Mouse (Mus musculus) CH12.LX (cell line): ENCODE data around the gene G3bp2. TPM values are rescaled to one million over a fixed set of nuclear protein-coding genes. Genes with fewer than 3 reads are reported as not detected.

Experiments
- DNase-seq: peaks from one replicate; pipeline ENCODE4 v3.0.0-alpha.2; 2013; ENCODE audit errors: extremely low read depth
- H3K27ac ChIP-seq: 2 replicates; pipeline ENCODE4 v1.5.1; 2012; ENCODE audit warnings: low read depth, mild to moderate bottlenecking, control low read depth, moderate library complexity; ENCODE audit not compliant: insufficient read depth
- H3K27me3 ChIP-seq: replicated peaks from 2 replicates; pipeline ENCODE3; 2012; ENCODE audit warnings: inconsistent platforms
- H3K36me3 ChIP-seq, 2 experiments: replicated peaks in 1 of 2; 2 replicates each; pipeline versions ENCODE3 to v1.6.1; 2012; ENCODE audit warnings: inconsistent platforms in 1 of 2, low read length in 1 of 2, mild to moderate bottlenecking in 1 of 2, mixed read lengths in 1 of 2, moderate library complexity in 1 of 2; ENCODE audit not compliant: control insufficient read depth in 1 of 2, insufficient read depth in 1 of 2
- H3K4me1 ChIP-seq, 2 experiments: 2 replicates each; pipeline ENCODE4 v1.6.1; 2012; ENCODE audit warnings: inconsistent platforms in 1 of 2, moderate library complexity in 1 of 2; ENCODE audit not compliant: insufficient read depth in 2 of 2, control insufficient read depth in 1 of 2
- H3K4me2 ChIP-seq: 2 replicates; pipeline ENCODE4 v1.6.1; 2012; ENCODE audit warnings: low read depth, mild to moderate bottlenecking, control low read depth; ENCODE audit not compliant: poor library complexity, insufficient read depth, severe bottlenecking
- H3K4me3 ChIP-seq, 3 experiments: fragments of 150-350 bp in 1 of 3; sonication (generic) in 1 of 3; replicated peaks in 1 of 3; 2 replicates each; pipeline versions ENCODE3 to v1.5.1; 2011 to 2012; ENCODE audit warnings: low read depth in 2 of 3, low read length in 2 of 3, mild to moderate bottlenecking in 2 of 3, moderate library complexity in 2 of 3, control low read depth in 1 of 3, improper control_type of control experiment in 1 of 3, inconsistent platforms in 1 of 3, mixed read lengths in 1 of 3; ENCODE audit not compliant: poor library complexity in 1 of 3
- H3K79me2 ChIP-seq: replicated peaks from 2 replicates; pipeline ENCODE4 v1.6.1; 2012; ENCODE audit warnings: mild to moderate bottlenecking, moderate library complexity; ENCODE audit not compliant: control insufficient read depth, poor library complexity, insufficient read depth, severe bottlenecking; ENCODE audit errors: extremely low read depth
- H3K9ac ChIP-seq: 2 replicates; pipeline ENCODE4 v1.6.1; 2012; ENCODE audit warnings: low read depth, mild to moderate bottlenecking, control low read depth, moderate library complexity; ENCODE audit not compliant: insufficient read depth
- H3K9me3 ChIP-seq: replicated peaks from 2 replicates; pipeline ENCODE3; 2012; ENCODE audit warnings: low read length, inconsistent platforms, mixed read lengths
- CHD1 ChIP-seq: IDR thresholded peaks from 2 replicates; pipeline ENCODE4 v1.6.1; 2012; ENCODE audit warnings: low read depth, low read length, improper control_type of control experiment, inconsistent platforms
- E2F4 ChIP-seq: IDR thresholded peaks from 2 replicates; pipeline ENCODE4 v1.6.1; 2011; ENCODE audit warnings: low read depth, low read length, improper control_type of control experiment; ENCODE audit not compliant: insufficient replicate concordance
- ELF1 ChIP-seq: IDR thresholded peaks from 2 replicates; pipeline ENCODE4 v1.6.1; 2014; ENCODE audit warnings: low read depth, mild to moderate bottlenecking, inconsistent platforms, low read length, improper control_type of control experiment
- EP300 ChIP-seq: IDR thresholded peaks from 2 replicates; pipeline ENCODE4 v1.6.1; 2011; ENCODE audit warnings: low read length, improper control_type of control experiment
- GABPA ChIP-seq: IDR thresholded peaks from 2 replicates; pipeline ENCODE4 v1.6.1; 2012; ENCODE audit warnings: low read depth, low read length, improper control_type of control experiment, inconsistent platforms; ENCODE audit not compliant: insufficient replicate concordance
- IRF4 ChIP-seq: IDR thresholded peaks from 2 replicates; pipeline ENCODE4 v1.6.1; 2014; ENCODE audit warnings: low read depth, mild to moderate bottlenecking, inconsistent platforms, low read length, improper control_type of control experiment
- JUN ChIP-seq: IDR thresholded peaks from 2 replicates; pipeline ENCODE4 v1.6.1; 2011; ENCODE audit warnings: low read depth, mild to moderate bottlenecking, low read length, improper control_type of control experiment, moderate library complexity; ENCODE audit not compliant: insufficient read depth
- MAFK ChIP-seq: IDR thresholded peaks from 2 replicates; pipeline ENCODE4 v1.6.1; 2011; ENCODE audit warnings: low read length, improper control_type of control experiment; ENCODE audit not compliant: insufficient replicate concordance
- MAX ChIP-seq: IDR thresholded peaks from 2 replicates; pipeline ENCODE4 v1.6.1; 2011; ENCODE audit warnings: low read length, improper control_type of control experiment
- MEF2A ChIP-seq: IDR thresholded peaks from 2 replicates; pipeline ENCODE4 v1.6.1; 2014; ENCODE audit warnings: low read depth, mild to moderate bottlenecking, inconsistent platforms, low read length, improper control_type of control experiment, borderline replicate concordance
- MYC ChIP-seq: IDR thresholded peaks from 2 replicates; pipeline ENCODE4 v1.6.1; 2011; ENCODE audit warnings: low read depth, mild to moderate bottlenecking, improper control_type of control experiment, low read length
- NRF1 ChIP-seq: IDR thresholded peaks from 2 replicates; pipeline ENCODE4 v1.6.1; 2014; ENCODE audit warnings: low read depth, mild to moderate bottlenecking, inconsistent platforms, low read length, improper control_type of control experiment, moderate library complexity
- PAX5 ChIP-seq: IDR thresholded peaks from 2 replicates; pipeline ENCODE4 v1.6.1; 2012; ENCODE audit warnings: low read length, inconsistent platforms, mixed read lengths
- RAD21 ChIP-seq: IDR thresholded peaks from 2 replicates; pipeline ENCODE4 v1.6.1; 2011; ENCODE audit warnings: low read depth, mild to moderate bottlenecking, low read length, improper control_type of control experiment, moderate library complexity
- SIN3A ChIP-seq: IDR thresholded peaks from 2 replicates; pipeline ENCODE4 v1.6.1; 2012; ENCODE audit warnings: low read length, improper control_type of control experiment, inconsistent platforms
- SMC3 ChIP-seq: IDR thresholded peaks from 2 replicates; pipeline ENCODE4 v1.6.1; 2011; ENCODE audit warnings: low read depth, low read length, improper control_type of control experiment
- TBP ChIP-seq: conservative IDR thresholded peaks from 2 replicates; pipeline ENCODE4 v1.6.1; 2011; ENCODE audit warnings: low read depth, low read length, improper control_type of control experiment
- TCF12 ChIP-seq: IDR thresholded peaks from 2 replicates; pipeline ENCODE4 v1.6.1; 2014; ENCODE audit warnings: low read depth, mild to moderate bottlenecking, inconsistent platforms, low read length, improper control_type of control experiment
- ZKSCAN1 ChIP-seq: IDR thresholded peaks from 2 replicates; pipeline ENCODE4 v1.6.1; 2012; ENCODE audit warnings: low read depth, inconsistent platforms, low read length, improper control_type of control experiment, borderline replicate concordance
- ZNF384 ChIP-seq: IDR thresholded peaks from 2 replicates; pipeline ENCODE4 v1.6.1; 2012; ENCODE audit warnings: low read depth, low read length, improper control_type of control experiment, inconsistent platforms
- dilution Hi-C: fragments of 300-500 bp; cut with MboI; formaldehyde crosslinking; loops from 2 replicates; pipeline ENCODE4 v1.14.3; 2020; ENCODE audit warnings: low sequenced_read_pairs; ENCODE audit not compliant: extremely low pct_unique_long_range_greater_than_20kb, extremely low pct_ligation_motif_present
- in situ Hi-C: fragments of 300-500 bp; cut with MboI; formaldehyde crosslinking; loops from 3 replicates; pipeline ENCODE4 v1.14.3; 2019; ENCODE audit warnings: low sequenced_read_pairs, low pct_ligation_motif_present, low pct_unique_long_range_greater_than_20kb, mixed read lengths
- polyA plus RNA-seq: library from polyadenylated mRNA; unstranded; fragments of >175 nt; gene quantifications from 2 replicates; pipeline ENCODE4 v1.2.1, GENCODE M21; 2012; ENCODE audit warnings: low read depth; ENCODE audit not compliant: insufficient read length
- total RNA-seq, 2 experiments: library from RNA; depleted of rRNA; stranded (reverse); fragments of 300-350 nt in 1 of 2; fragments of >200 nt in 1 of 2; gene quantifications; 2 replicates each; pipeline ENCODE4 v1.2.3; 2012 to 2014

Gene G3bp2
- total and polyA plus RNA-seq, 3 experiments: 38.8 to 114 (median 99.7) TPM

- no peak overlapping the region for H3K4me3 ChIP-seq
- TF ChIP-seq RAD21 (no peak), PAX5 (no peak), MAX (no peak)
- TF ChIP-seq, all 38 proteins: peak for 0
- H3K27me3 ChIP-seq: no peaks in the 10 kb centered on the region
Measured at GRCm38 (mm10) chr5:92110818-92111355, 27.4 kb upstream of the G3bp2 start.

GRCm38 (mm10) chr5:92107282-92107681 is 23.8 kb upstream of the G3bp2 start:
- Histone ChIP-seq H3K9me3 (no peaks in the 10 kb centered on the region), H3K4me3 (no peak overlapping the region), H3K36me3 (no peaks in the 10 kb centered on the region), H3K27me3 (no peaks in the 10 kb centered on the region), H3K27ac (no peak overlapping the region), H3K9ac (no peak overlapping the region), H3K4me1 (peaks cover 3 to 16% of the 10 kb centered on the region in 2 experiments; a peak in 3 of 4 replicates), H3K4me2 (no peak overlapping the region), H3K79me2 (no peaks in the 10 kb centered on the region)
- no peak for DNase-seq
- in situ Hi-C loops (no loop called here), dilution Hi-C loops (no loop called here)
- TF ChIP-seq CHD1 (no peak), ELF1 (no peak), ZKSCAN1 (no peak), SMC3 (no peak), PAX5 (no peak), MAX (no peak), TBP (no peak), EP300 (no peak), GABPA (no peak), ZNF384 (no peak), NRF1 (no peak), IRF4 (no peak), MEF2A (no peak), E2F4 (no peak), SIN3A (no peak), MAFK (no peak), TCF12 (no peak), MYC (no peak), JUN (no peak)

More at GRCm38 (mm10) chr5:92110818-92111355, 27.4 kb upstream of the G3bp2 start:
- peaks cover 3 to 10% of the 10 kb centered on the region in 2 experiments; a peak in 3 of 4 replicates for H3K4me1 ChIP-seq
- no peaks in the 10 kb centered on the region for H3K79me2 ChIP-seq
- no peaks in the 10 kb centered on the region for H3K9me3 ChIP-seq
- no peak overlapping the region for H3K9ac ChIP-seq
- no peak overlapping the region for H3K4me2 ChIP-seq
- no peaks in the 10 kb centered on the region for H3K36me3 ChIP-seq
- in situ Hi-C loops: no loop called here
- DNase-seq: no peak
- dilution Hi-C loops: no loop called here
- H3K27ac ChIP-seq: no peak overlapping the region
